Mouse (Mus musculus): ENCODE measurements around the gene Serpina3a. TPM values are rescaled to one million over a fixed set of nuclear protein-coding genes. Genes with fewer than 3 reads are reported as not detected.
"Not testable (repeated sequence)": the region's sequence is repeated elsewhere in the genome, so short reads cannot be mapped to it uniquely, and the experiment has no call there.

Serpina3a gene
- total RNA-seq (2015; ENCODE audit: low replicate concordance) = not detected in 2 replicates
- not detected in 2 replicates for total RNA-seq (2017; ENCODE audit: low replicate concordance)

- not testable (repeated sequence) for ATAC-seq (replicated peaks; ENCODE audit: low FRiP score, poor library complexity, severe bottlenecking)
These were observed at the start of gene Serpina3a for GRCm38 (mm10) chr12:104112333-104112732. TSS of gene Serpina3a (plus strand) at chr12:104112724.

GRCm38 (mm10) chr12:104064532-104064931 is 48.0 kb upstream of the Serpina3a start:
- no peak for ATAC-seq (replicated peaks; ENCODE audit: low FRiP score, poor library complexity, severe bottlenecking)

- ATAC-seq (replicated peaks; ENCODE audit: low FRiP score, poor library complexity, severe bottlenecking) = no peak
These were observed 47.5 kb upstream of the Serpina3a start for GRCm38 (mm10) chr12:104064996-104065395.

GRCm38 (mm10) chr12:104066241-104066640 is 46.3 kb upstream of the Serpina3a start:
- ATAC-seq (replicated peaks; ENCODE audit: low FRiP score, poor library complexity, severe bottlenecking) = no peak

- no peak for ATAC-seq (replicated peaks; ENCODE audit: low FRiP score, poor library complexity, severe bottlenecking)
These were observed 45.0 kb upstream of the Serpina3a start for GRCm38 (mm10) chr12:104067549-104067948.

GRCm38 (mm10) chr12:104069620-104070019 is 42.9 kb upstream of the Serpina3a start:
- ATAC-seq (replicated peaks; ENCODE audit: low FRiP score, poor library complexity, severe bottlenecking) = no peak

- ATAC-seq (replicated peaks; ENCODE audit: low FRiP score, poor library complexity, severe bottlenecking) = no peak
These were observed 40.8 kb upstream of the Serpina3a start for GRCm38 (mm10) chr12:104071708-104072107.

GRCm38 (mm10) chr12:104072286-104072685 is 40.2 kb upstream of the Serpina3a start:
- ATAC-seq (replicated peaks; ENCODE audit: low FRiP score, poor library complexity, severe bottlenecking) = no peak

GRCm38 (mm10) chr12:104090119-104090518 is 22.4 kb upstream of the Serpina3a start:
- no peak for ATAC-seq (replicated peaks; ENCODE audit: low FRiP score, poor library complexity, severe bottlenecking)

GRCm38 (mm10) chr12:104091303-104091702 is 21.2 kb upstream of the Serpina3a start:
- ATAC-seq (replicated peaks; ENCODE audit: low FRiP score, poor library complexity, severe bottlenecking) = no peak

- no peak for ATAC-seq (replicated peaks; ENCODE audit: low FRiP score, poor library complexity, severe bottlenecking)
These were observed 11.8 kb upstream of the Serpina3a start, which contains the start of gene Serpina5 for GRCm38 (mm10) chr12:104100768-104101167. TSS of gene Serpina5 (plus strand) at chr12:104101113.

GRCm38 (mm10) chr12:104105847-104106246 is 6.7 kb upstream of the Serpina3a start:
- no peak for ATAC-seq (replicated peaks; ENCODE audit: low FRiP score, poor library complexity, severe bottlenecking)

- ATAC-seq (replicated peaks; ENCODE audit: low FRiP score, poor library complexity, severe bottlenecking) = no peak
These were observed 5.6 kb upstream of the Serpina3a start for GRCm38 (mm10) chr12:104106919-104107318.

- ATAC-seq (replicated peaks; ENCODE audit: low FRiP score, poor library complexity, severe bottlenecking) = no peak
These were observed 4.0 kb upstream of the Serpina3a start for GRCm38 (mm10) chr12:104108507-104108906.

- no peak for ATAC-seq (replicated peaks; ENCODE audit: low FRiP score, poor library complexity, severe bottlenecking)
These were observed 2.5 kb downstream of the Serpina3a start for GRCm38 (mm10) chr12:104114921-104115579.

GRCm38 (mm10) chr12:104123097-104123496 is 10.6 kb downstream of the Serpina3a start:
- no peak for ATAC-seq (replicated peaks; ENCODE audit: low FRiP score, poor library complexity, severe bottlenecking)

GRCm38 (mm10) chr12:104123996-104124395 is 11.5 kb downstream of the Serpina3a start:
- ATAC-seq (replicated peaks; ENCODE audit: low FRiP score, poor library complexity, severe bottlenecking) = no peak

GRCm38 (mm10) chr12:104125021-104125560 is 12.6 kb downstream of the Serpina3a start:
- ATAC-seq (replicated peaks; ENCODE audit: low FRiP score, poor library complexity, severe bottlenecking) = no peak

- ATAC-seq (replicated peaks; ENCODE audit: low FRiP score, poor library complexity, severe bottlenecking) = no peak
These were observed 15.2 kb downstream of the Serpina3a start, which contains the start of gene Serpina3b for GRCm38 (mm10) chr12:104127696-104128095. TSS of gene Serpina3b (plus strand) at chr12:104127996.

GRCm38 (mm10) chr12:104131041-104131440 is 18.5 kb downstream of the Serpina3a start:
- ATAC-seq (replicated peaks; ENCODE audit: low FRiP score, poor library complexity, severe bottlenecking) = no peak

- ATAC-seq (replicated peaks; ENCODE audit: low FRiP score, poor library complexity, severe bottlenecking) = no peak
These were observed 25.7 kb downstream of the Serpina3a start for GRCm38 (mm10) chr12:104138216-104138615.

Measured in erythroblast, adult 5-6 weeks (primary cell).